Comparison of ENCODE assay signal across 8 mouse cellular contexts in the genomic region with DNA sequence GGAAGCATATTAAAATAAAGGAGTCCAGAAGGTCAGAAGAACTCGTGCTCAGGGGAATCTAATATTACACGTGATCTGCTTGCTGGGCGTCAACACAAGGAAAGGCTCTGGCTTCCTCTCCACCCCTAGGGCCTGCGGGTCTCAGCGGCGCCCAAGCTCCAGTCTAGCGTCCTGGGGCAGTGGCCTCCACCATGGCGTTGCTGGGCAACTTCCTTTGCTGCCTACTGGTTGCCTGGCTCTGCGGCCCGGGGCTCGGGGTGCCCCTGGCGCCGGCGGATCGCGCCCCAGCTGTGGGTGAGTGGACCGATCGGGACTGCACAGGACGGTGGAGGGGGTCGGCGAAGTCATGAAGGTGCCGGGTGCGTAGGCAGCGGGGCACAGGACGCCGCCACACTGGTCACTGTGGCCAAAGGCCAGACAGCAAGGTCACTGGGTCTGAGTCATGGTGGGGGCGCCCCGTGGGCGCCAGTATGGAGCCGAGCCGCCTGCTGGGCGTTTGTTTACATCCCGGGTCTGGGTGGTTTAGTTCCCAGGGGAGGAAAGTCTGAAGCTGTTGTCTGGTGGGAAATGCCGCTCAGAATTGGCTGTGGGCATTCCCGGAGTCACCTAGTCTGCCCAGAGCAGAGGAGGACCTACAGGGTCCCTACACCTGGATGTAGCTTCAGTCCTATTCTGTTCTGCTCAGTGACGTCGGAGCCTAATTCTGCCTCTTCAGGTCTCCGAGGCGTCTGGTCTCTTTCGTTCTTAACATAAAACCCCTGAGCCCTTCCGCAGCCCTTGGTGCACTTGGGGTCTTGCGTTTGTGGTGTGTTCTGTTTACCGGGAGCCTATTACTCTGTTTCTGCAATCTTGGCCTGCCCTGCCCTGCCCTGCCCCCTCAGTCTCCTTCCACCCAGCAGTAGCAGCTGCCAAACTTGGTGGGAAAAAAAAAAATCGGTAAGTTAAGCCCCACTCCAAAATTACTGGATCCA. TPM values are rescaled to one million over a fixed set of nuclear protein-coding genes. Genes with fewer than 3 reads are reported as not detected.
DNase-seq lines count a peak whose midpoint lies in the region; ATAC-seq and TF ChIP-seq lines count a peak whose summit lies in the region.

No protein-coding gene starts in this region.

- no peaks in the 10 kb centered on the region for H3K36me3 ChIP-seq in embryonic facial prominence, embryonic 12.5 days
- no peaks in the 10 kb centered on the region for H3K36me3 ChIP-seq in liver, embryonic 11.5 days (ENCODE audit: control insufficient read depth, insufficient read depth, low read length)
- no peaks in the 10 kb centered on the region for H3K36me3 ChIP-seq in midbrain, postnatal 0 days (ENCODE audit: insufficient read depth, low read length)

- H3K4me3 ChIP-seq in layer of hippocampus, adult 2 months: peak overlapping the region; percentile 87
- H3K4me3 ChIP-seq in embryonic facial prominence, embryonic 12.5 days: peak overlapping the region; percentile 51
- H3K4me3 ChIP-seq in liver, embryonic 11.5 days (ENCODE audit: low read depth, low read length): peak overlapping the region; percentile 61
- H3K4me3 ChIP-seq in midbrain, postnatal 0 days (ENCODE audit: low read depth, low read length): peak overlapping the region; percentile 60

- H3K9ac ChIP-seq in embryonic facial prominence, embryonic 12.5 days: peak overlapping the region; percentile 63
- peak overlapping the region; percentile 72 for H3K9ac ChIP-seq in liver, embryonic 11.5 days (ENCODE audit: low read depth, low read length)
- H3K9ac ChIP-seq in midbrain, postnatal 0 days (replicated peaks; ENCODE audit: low read length, poor library complexity, severe bottlenecking): peak overlapping the region; percentile 80

- peak overlapping the region; percentile 97 for H3K27ac ChIP-seq in layer of hippocampus, adult 2 months
- H3K27ac ChIP-seq in embryonic facial prominence, embryonic 12.5 days: no peak overlapping the region
- peak overlapping the region; percentile 26; the same call in 1 of the 2 replicates for H3K27ac ChIP-seq in liver, embryonic 11.5 days (ENCODE audit: low read depth, low read length)
- peak overlapping the region; percentile 73 for H3K27ac ChIP-seq in midbrain, postnatal 0 days (ENCODE audit: low read depth, low read length)

- WGBS in embryonic facial prominence, embryonic 12.5 days: under 1% methylated on average over 44 of the region's 44 CpGs
- WGBS in liver, embryonic 11.5 days: 2% methylated on average over 44 of the region's 44 CpGs
- under 1% methylated on average over 44 of the region's 44 CpGs for WGBS in midbrain, postnatal 0 days

- peak overlapping the region; percentile 93 for H3K4me2 ChIP-seq in embryonic facial prominence, embryonic 12.5 days (replicated peaks)
- peak overlapping the region; percentile 87 for H3K4me2 ChIP-seq in liver, embryonic 11.5 days
- H3K4me2 ChIP-seq in midbrain, postnatal 0 days (ENCODE audit: low read depth, low read length, poor library complexity, severe bottlenecking): peak overlapping the region; percentile 93

- TF ChIP-seq CTCF in layer of hippocampus, adult 2 months (conservative IDR thresholded peaks at IDR 0.05): peak; percentile 42
- TF ChIP-seq CTCF in midbrain, postnatal 0 days (IDR thresholded peaks at IDR 0.05): 0 out of 2 replicates have a peak, but pooled peaks have one; percentile 6

- H3K4me1 ChIP-seq in embryonic facial prominence, embryonic 12.5 days: peaks cover 7% of the 10 kb centered on the region
- H3K4me1 ChIP-seq in liver, embryonic 11.5 days (replicated peaks; ENCODE audit: control insufficient read depth, insufficient read depth, low read length): peaks cover 8% of the 10 kb centered on the region
- H3K4me1 ChIP-seq in midbrain, postnatal 0 days (ENCODE audit: insufficient read depth, low read length): no peaks in the 10 kb centered on the region

- peak; percentile 7 to 22 for DNase-seq in layer of hippocampus, adult 2 months (ENCODE audit: low spot score in 2 of 2)
- no peak for DNase-seq in layer of hippocampus, adult 9-10 months (ENCODE audit: low spot score)
- DNase-seq in heart, adult 8-10 months (ENCODE audit: low spot score): peak; percentile 65
- DNase-seq in kidney, adult 18-20 months: peak; percentile 77
- DNase-seq in liver, embryonic 11.5 days (ENCODE audit: low spot score): peak; percentile 60
- DNase-seq in midbrain, postnatal 0 days (ENCODE audit: low spot score): peak; percentile 41
- DNase-seq in spleen, postnatal 4 days (ENCODE audit: low spot score in 2 of 2): peak; percentile 46 to 80

- peak; percentile 85 for ATAC-seq in embryonic facial prominence, embryonic 12.5 days (ENCODE audit: insufficient number of reproducible peaks, insufficient read depth, low FRiP score, low TSS enrichment)
- ATAC-seq in liver, embryonic 11.5 days (replicated peaks; ENCODE audit: low FRiP score): peak; percentile 81
- peak; percentile 79 for ATAC-seq in midbrain, postnatal 0 days (ENCODE audit: low FRiP score)

- H3K27me3 ChIP-seq in embryonic facial prominence, embryonic 12.5 days: no peaks in the 10 kb centered on the region
- H3K27me3 ChIP-seq in liver, embryonic 11.5 days (replicated peaks; ENCODE audit: control insufficient read depth, insufficient read depth, low read length): no peaks in the 10 kb centered on the region; the same call in 1 of the 2 replicates
- no peaks in the 10 kb centered on the region for H3K27me3 ChIP-seq in midbrain, postnatal 0 days (ENCODE audit: insufficient read depth, low read length)

- 0 out of 2 replicates have a peak, but pooled peaks cover 3% of the 10 kb centered on the region for H3K9me3 ChIP-seq in embryonic facial prominence, embryonic 12.5 days
- no peaks in the 10 kb centered on the region for H3K9me3 ChIP-seq in liver, embryonic 11.5 days (ENCODE audit: control insufficient read depth, low read length)
- H3K9me3 ChIP-seq in midbrain, postnatal 0 days (ENCODE audit: low read length): no peaks in the 10 kb centered on the region

RNA-seq across cellular contexts. Expression of gene Smpdl3a, which starts 0.6 kb away (rescaled TPM):
- 10 to 100 TPM; 23.7 to 24.8 TPM for total RNA-seq in layer of hippocampus, adult 2 months (2021)
- polyA plus RNA-seq in embryonic facial prominence, embryonic 12.5 days (2016; fragmentation: Nextera tagmentation; extraction: Ambion mirVana): 10.5 and 10.7 TPM in 2 replicates
- total RNA-seq in heart, adult 8-10 months (2022): 10 to 100 TPM; 62.0 to 66.1 (median 63.8) TPM
- 9.0 and 13.4 TPM in 2 replicates for polyA plus RNA-seq in liver, embryonic 11.5 days (2014; fragmentation: Nextera tagmentation; extraction: Ambion mirVana)
- total RNA-seq in midbrain, postnatal 0 days (2014; rRNA removed): 28.9 and 31.7 TPM in 2 replicates
- 31.0 and 33.4 TPM in 2 replicates for polyA plus RNA-seq in midbrain, postnatal 0 days (2015; fragmentation: Nextera tagmentation; extraction: Ambion mirVana)

RNA-seq across cellular contexts. Expression of gene Fabp7, which starts 10.1 kb away (rescaled TPM):
- total RNA-seq in layer of hippocampus, adult 2 months (2021): 10 to 100 TPM; 69.9 to 86.0 TPM
- 151 and 196 TPM in 2 replicates for polyA plus RNA-seq in embryonic facial prominence, embryonic 12.5 days (2016; fragmentation: Nextera tagmentation; extraction: Ambion mirVana)
- total RNA-seq in heart, adult 8-10 months (2022): under 1 TPM in 1 of 4 experiments, not detected in 3; 0.34 TPM
- 1.9 and 2.8 TPM in 2 replicates for polyA plus RNA-seq in liver, embryonic 11.5 days (2014; fragmentation: Nextera tagmentation; extraction: Ambion mirVana)
- 717 and 1,023 TPM in 2 replicates for total RNA-seq in midbrain, postnatal 0 days (2014; rRNA removed)
- polyA plus RNA-seq in midbrain, postnatal 0 days (2015; fragmentation: Nextera tagmentation; extraction: Ambion mirVana): 2,744 and 2,827 TPM in 2 replicates

Comparison
In these comparisons a context has a peak if more than half of its experiments do, and no peak if none do; other contexts are left out.
1. RNA of gene Fabp7, which starts 10.1 kb away (total RNA-seq): 717 to 1,023 TPM in midbrain, postnatal 0 days and 69.9 to 86.0 TPM in layer of hippocampus, adult 2 months; 0.34 TPM in heart, adult 8-10 months; every median in the first group is over 10 times any median in the second.
2. Peak in every context shown above with its lines, with median percentiles within 50 percentile points of each other: H3K4me3 ChIP-seq, ATAC-seq, H3K4me2 ChIP-seq and H3K9ac ChIP-seq.